Mouse (Mus musculus) heart, embryonic 15.5 days (tissue): ENCODE results near the gene Adgrl3. TPM values are rescaled to one million over a fixed set of nuclear protein-coding genes. Genes with fewer than 3 reads are reported as not detected.

ENCODE experiments used
- ATAC-seq: fragments of 200-750 bp; cut with Nextera tagmentation; replicated peaks from 2 replicates; pipeline ENCODE4 v1.8.0; 2017; ENCODE audit warnings: low read depth, moderate TSS enrichment; ENCODE audit not compliant: insufficient number of reproducible peaks, insufficient read depth, low FRiP score
- H3K27ac ChIP-seq: fragments of 300-500 bp; sonication (generic); 2 replicates; pipeline ENCODE4 v1.5.1; 2015; ENCODE audit warnings: mild to moderate bottlenecking, inconsistent platforms
- H3K27me3 ChIP-seq: fragments of 300-500 bp; sonication (generic); 2 replicates; pipeline ENCODE4 v1.6.1; 2015; ENCODE audit warnings: inconsistent platforms
- H3K36me3 ChIP-seq: fragments of 300-500 bp; sonication (generic); 2 replicates; pipeline ENCODE4 v1.6.1; 2015; ENCODE audit warnings: mild to moderate bottlenecking, inconsistent platforms
- H3K4me1 ChIP-seq: fragments of 300-500 bp; sonication (generic); replicated peaks from 2 replicates; pipeline ENCODE4 v1.6.1; 2015; ENCODE audit warnings: inconsistent platforms
- H3K4me2 ChIP-seq: fragments of 300-500 bp; sonication (generic); 2 replicates; pipeline ENCODE4 v1.6.1; 2015; ENCODE audit warnings: inconsistent platforms, mild to moderate bottlenecking, moderate library complexity
- H3K4me3 ChIP-seq: fragments of 300-500 bp; sonication (generic); 2 replicates; pipeline ENCODE4 v1.5.1; 2015; ENCODE audit warnings: mild to moderate bottlenecking, inconsistent platforms
- H3K9ac ChIP-seq: fragments of 300-500 bp; sonication (generic); 2 replicates; pipeline ENCODE4 v1.6.1; 2015; ENCODE audit warnings: mild to moderate bottlenecking, inconsistent platforms
- H3K9me3 ChIP-seq: fragments of 300-500 bp; sonication (generic); replicated peaks from 2 replicates; pipeline ENCODE4 v1.6.1; 2016; ENCODE audit warnings: inconsistent platforms
- WGBS: fragments of 180-500 bp; shearing (Covaris S2); methylation state at CpG from one replicate; pipeline ENCODE4 v1.1.7; 2015; ENCODE audit warnings: mixed read lengths; 5-methylcytosine and 5-hydroxymethylcytosine counted together
- polyA plus RNA-seq: library from polyadenylated mRNA; unstranded; fragments of >200 nt; fragmentation: Nextera tagmentation; extraction: Ambion mirVana; gene quantifications from 2 replicates; pipeline ENCODE4 v1.2.1, GENCODE M21; 2015

The Adgrl3 gene
- polyA plus RNA-seq, 1 experiment from 2014 or later: 5.4 TPM

DNA sequence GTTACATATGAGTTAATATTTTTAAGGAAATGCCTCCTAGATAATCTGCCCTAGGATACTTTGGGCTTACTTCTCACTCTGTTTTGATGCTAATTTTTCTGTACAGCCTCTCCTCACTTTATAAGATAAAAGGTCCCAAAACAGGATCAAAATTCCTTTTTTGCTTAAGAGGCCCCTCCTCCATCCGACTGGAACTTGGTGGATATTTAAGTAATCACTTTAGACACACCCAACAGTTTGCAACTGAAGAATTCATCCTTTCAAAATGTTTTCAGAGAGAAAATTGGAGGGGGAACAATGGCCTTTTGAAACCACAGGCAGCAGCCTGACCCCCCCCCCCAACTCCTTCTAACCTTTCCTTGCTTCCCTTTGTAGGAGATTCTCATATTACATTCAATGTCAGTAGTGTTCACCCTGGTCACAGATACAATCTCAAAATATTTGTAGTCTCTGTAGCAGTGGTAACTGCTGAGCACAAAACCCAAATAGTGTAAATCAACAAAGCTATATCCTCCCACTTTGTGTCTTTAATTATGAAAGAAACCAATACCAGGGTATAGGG is 385.7 kb downstream of the Adgrl3 start:
- ATAC-seq: no peak
- H3K9ac ChIP-seq: no peak overlapping the region
- WGBS: 56% methylated on average over 1 of the region's 1 CpGs
- H3K4me3 ChIP-seq: no peak overlapping the region
- no peaks in the 10 kb centered on the region for H3K4me1 ChIP-seq
- H3K27ac ChIP-seq: no peak overlapping the region
- no peaks in the 10 kb centered on the region for H3K27me3 ChIP-seq
- H3K4me2 ChIP-seq: no peak overlapping the region
- no peaks in the 10 kb centered on the region for H3K36me3 ChIP-seq
- no peaks in the 10 kb centered on the region for H3K9me3 ChIP-seq

DNA sequence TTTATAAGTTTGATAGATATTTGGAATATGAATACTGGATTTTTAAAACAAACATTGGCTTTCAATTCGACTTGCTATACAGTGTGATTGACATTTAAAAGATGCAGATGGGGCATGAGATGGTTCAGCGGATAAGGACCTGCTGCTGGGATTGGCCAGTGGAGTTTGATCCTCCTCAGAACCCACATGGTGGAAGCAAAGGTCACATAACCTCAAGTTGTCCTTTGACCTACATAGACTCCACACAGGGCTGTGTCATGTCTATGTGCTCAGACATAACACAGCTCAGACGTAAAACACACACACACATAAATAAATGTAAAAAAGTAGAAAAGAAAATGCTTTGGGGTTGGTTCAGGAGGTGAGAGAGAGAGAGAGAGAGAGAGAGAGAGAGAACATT is 397.4 kb downstream of the Adgrl3 start:
- Histone ChIP-seq H3K36me3 (no peaks in the 10 kb centered on the region), H3K27ac (no peak overlapping the region), H3K4me3 (no peak overlapping the region), H3K9ac (no peak overlapping the region), H3K27me3 (no peaks in the 10 kb centered on the region), H3K9me3 (no peaks in the 10 kb centered on the region), H3K4me2 (no peak overlapping the region), H3K4me1 (no peaks in the 10 kb centered on the region)
- ATAC-seq: no peak
- WGBS: 73% methylated on average over 3 of the region's 3 CpGs

DNA sequence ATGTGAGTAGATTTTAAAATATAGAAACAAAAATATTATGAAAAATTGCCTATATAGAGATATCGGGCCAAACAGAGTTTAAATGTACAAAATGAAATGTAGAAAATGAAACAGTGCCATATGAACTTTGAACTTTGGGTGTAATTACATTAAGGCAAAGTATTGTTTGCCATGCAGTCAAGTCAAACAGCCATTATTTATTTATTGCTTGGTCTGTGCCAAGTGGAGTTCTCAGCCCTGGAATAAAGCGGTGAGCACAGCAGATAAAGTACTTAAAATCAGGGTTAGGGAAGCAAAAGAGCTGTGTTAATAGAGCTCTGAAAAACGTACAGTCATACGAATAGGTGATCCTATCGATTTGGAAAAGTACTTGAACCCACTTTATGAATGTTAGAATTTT is 407.5 kb downstream of the Adgrl3 start:
- no peaks in the 10 kb centered on the region for H3K4me1 ChIP-seq
- no peaks in the 10 kb centered on the region for H3K36me3 ChIP-seq
- H3K9ac ChIP-seq: no peak overlapping the region
- no peaks in the 10 kb centered on the region for H3K9me3 ChIP-seq
- no peak for ATAC-seq
- no peak overlapping the region for H3K4me3 ChIP-seq
- no peak overlapping the region for H3K4me2 ChIP-seq
- H3K27ac ChIP-seq: no peak overlapping the region
- 76% methylated on average over 5 of the region's 5 CpGs for WGBS
- no peaks in the 10 kb centered on the region for H3K27me3 ChIP-seq

DNA sequence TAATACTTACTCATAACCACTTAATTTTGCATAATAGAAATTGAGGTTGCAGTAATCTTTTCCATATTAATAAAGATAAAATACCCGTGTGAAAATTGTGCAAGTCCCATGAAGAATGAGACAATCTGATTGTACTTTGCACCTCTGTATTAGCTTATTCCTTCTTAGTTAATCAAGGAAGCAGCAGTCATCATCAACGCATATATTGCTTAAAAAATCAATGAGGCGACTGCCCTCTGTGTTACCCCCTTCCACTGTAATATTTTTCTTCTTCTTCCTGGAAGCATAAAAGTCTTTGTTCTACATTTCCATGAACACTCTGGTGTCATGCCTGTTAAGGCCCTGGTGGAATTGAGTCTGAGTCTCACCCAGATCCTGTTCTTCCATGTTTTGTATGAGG is 416.4 kb downstream of the Adgrl3 start:
- Histone ChIP-seq H3K4me3 (no peak overlapping the region), H3K9me3 (no peaks in the 10 kb centered on the region; the same call in 1 of the 2 replicates), H3K9ac (no peak overlapping the region), H3K4me2 (no peak overlapping the region), H3K27me3 (no peaks in the 10 kb centered on the region), H3K4me1 (no peaks in the 10 kb centered on the region), H3K36me3 (no peaks in the 10 kb centered on the region), H3K27ac (no peak overlapping the region)
- WGBS: 86% methylated on average over 3 of the region's 3 CpGs
- ATAC-seq: no peak

DNA sequence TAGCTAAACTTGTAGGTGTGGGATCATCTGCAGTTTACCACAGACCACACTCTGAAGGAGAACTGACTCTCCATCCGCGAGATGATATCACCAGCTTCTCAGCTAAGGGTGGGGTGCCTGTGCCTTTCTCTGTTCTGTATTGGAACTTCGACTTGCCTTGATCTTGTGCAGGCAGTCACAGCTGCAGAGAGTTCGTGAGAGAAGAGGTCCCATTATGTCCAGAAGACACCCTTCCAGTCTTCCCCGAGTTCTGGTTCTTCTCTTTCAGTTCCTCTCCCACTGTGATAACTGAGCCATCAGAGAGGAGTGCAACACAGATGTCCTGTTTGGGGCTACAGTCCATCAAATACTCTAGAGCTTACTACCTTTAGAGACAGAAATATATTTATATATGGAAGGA is 422.2 kb downstream of the Adgrl3 start:
- no peaks in the 10 kb centered on the region for H3K27me3 ChIP-seq
- WGBS: 59% methylated on average over 5 of the region's 5 CpGs

DNA sequence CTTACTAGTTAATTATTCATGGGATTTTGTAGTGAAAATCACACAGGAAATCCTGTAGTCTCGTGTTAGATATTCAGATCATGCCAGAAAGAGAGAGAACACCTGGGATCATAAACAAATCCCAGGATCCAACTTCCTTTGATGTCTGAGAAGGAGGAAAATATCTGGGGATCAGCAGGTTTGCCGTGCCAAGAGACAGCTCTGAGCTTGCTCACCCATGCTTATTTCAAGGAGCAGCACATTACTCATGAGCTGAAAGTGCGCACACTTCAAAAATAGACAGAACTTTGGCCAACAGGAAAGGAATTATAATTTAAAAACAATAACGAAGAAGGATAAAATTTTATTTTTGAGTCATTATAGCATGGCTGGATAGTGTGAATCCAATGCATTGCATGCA is 446.0 kb downstream of the Adgrl3 start:
- Histone ChIP-seq H3K9me3 (no peaks in the 10 kb centered on the region), H3K27ac (no peak overlapping the region), H3K4me1 (no peaks in the 10 kb centered on the region), H3K27me3 (no peaks in the 10 kb centered on the region), H3K36me3 (no peaks in the 10 kb centered on the region), H3K4me2 (no peak overlapping the region), H3K9ac (no peak overlapping the region), H3K4me3 (no peak overlapping the region)
- WGBS: 67% methylated on average over 4 of the region's 4 CpGs
- ATAC-seq: no peak

More for the DNA sequence above, 422.2 kb downstream of the Adgrl3 start:
- no peak overlapping the region for H3K9ac ChIP-seq
- no peaks in the 10 kb centered on the region for H3K4me1 ChIP-seq
- no peak overlapping the region for H3K4me3 ChIP-seq
- no peaks in the 10 kb centered on the region; the same call in 1 of the 2 replicates for H3K9me3 ChIP-seq
- H3K4me2 ChIP-seq: no peak overlapping the region
- ATAC-seq: no peak
- no peak overlapping the region for H3K27ac ChIP-seq
- H3K36me3 ChIP-seq: no peaks in the 10 kb centered on the region

DNA sequence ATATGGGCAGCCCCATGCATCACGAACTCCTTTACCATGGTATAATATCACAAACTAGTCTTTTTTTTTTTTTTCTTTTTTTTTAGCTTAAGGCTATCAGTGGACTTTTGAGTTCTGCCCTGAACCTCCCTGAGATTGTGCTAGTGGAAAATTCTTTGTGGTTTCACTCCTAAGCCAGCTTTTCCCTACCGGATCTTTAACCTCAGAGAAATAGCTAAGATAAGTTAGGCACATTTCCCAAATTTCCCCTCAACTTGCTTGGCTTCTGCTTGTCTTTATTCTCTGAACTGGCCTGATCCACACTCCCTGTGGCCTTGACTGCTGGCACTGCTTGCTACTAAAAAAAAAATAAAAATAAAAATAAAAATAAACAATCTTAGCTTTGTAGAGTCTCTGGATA is 454.7 kb downstream of the Adgrl3 start:
- no peak for ATAC-seq
- Histone ChIP-seq H3K4me3 (no peak overlapping the region), H3K36me3 (no peaks in the 10 kb centered on the region), H3K9ac (no peak overlapping the region), H3K27ac (no peak overlapping the region), H3K27me3 (no peaks in the 10 kb centered on the region), H3K4me2 (no peak overlapping the region), H3K4me1 (no peaks in the 10 kb centered on the region), H3K9me3 (no peaks in the 10 kb centered on the region)
- 51% methylated on average over 2 of the region's 2 CpGs for WGBS

DNA sequence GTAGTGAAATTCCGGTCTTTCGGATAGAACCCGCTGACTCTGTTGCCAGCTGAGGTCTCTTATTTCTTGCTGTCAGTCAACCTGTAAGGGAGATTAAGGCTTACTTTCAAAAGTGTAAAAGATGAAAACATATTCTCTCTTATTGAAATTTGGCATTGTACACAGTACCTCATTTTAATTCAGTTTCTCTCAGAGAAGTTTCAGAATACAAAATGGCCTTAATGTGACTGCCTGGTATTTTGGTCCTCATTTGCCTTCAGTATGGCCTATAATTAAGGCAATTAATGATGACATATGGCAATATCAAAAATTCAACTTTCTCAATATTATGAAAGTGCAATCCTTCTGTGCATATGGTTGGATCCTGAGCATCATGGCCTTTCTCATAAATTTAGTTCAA is 455.5 kb downstream of the Adgrl3 start:
- Histone ChIP-seq H3K27ac (no peak overlapping the region), H3K9ac (no peak overlapping the region), H3K4me1 (no peaks in the 10 kb centered on the region), H3K4me3 (no peak overlapping the region), H3K27me3 (no peaks in the 10 kb centered on the region), H3K4me2 (no peak overlapping the region), H3K36me3 (no peaks in the 10 kb centered on the region), H3K9me3 (no peaks in the 10 kb centered on the region)
- ATAC-seq: no peak
- 70% methylated on average over 3 of the region's 3 CpGs for WGBS

DNA sequence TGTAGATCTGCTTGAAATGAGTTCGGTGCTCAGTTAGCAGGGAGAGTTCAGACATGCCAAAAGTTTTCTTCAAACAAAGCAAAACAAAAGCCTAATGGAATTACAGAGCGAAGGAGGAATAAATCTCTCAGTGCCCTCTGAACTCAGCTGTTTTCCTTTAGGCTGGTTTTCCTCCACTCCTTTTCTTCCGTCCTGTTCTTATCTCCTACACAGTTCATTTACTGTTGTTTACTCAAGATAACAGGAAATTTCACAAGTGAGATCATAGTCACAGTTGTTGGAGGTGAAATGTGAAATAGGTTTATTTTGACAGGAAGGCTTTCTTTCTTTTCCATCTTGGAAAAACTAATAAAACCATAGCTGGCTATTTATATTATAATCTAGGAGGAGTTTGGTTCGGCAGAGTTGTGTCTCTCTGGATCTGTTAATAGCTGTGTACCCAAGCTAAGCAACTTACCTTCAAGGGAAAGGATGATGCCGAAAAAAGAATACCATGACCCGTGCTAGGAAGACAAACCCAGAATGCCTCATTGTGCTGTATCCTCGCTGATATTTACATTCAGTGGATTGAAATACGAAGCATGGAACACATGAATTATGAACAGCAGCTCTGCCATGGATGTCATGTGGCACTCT is 456.2 kb downstream of the Adgrl3 start:
- WGBS: 43% methylated on average over 8 of the region's 8 CpGs
- Histone ChIP-seq H3K4me3 (no peak overlapping the region), H3K27ac (no peak overlapping the region), H3K36me3 (no peaks in the 10 kb centered on the region), H3K4me1 (no peaks in the 10 kb centered on the region), H3K9ac (no peak overlapping the region), H3K4me2 (no peak overlapping the region), H3K9me3 (no peaks in the 10 kb centered on the region), H3K27me3 (no peaks in the 10 kb centered on the region)
- ATAC-seq: no peak

DNA sequence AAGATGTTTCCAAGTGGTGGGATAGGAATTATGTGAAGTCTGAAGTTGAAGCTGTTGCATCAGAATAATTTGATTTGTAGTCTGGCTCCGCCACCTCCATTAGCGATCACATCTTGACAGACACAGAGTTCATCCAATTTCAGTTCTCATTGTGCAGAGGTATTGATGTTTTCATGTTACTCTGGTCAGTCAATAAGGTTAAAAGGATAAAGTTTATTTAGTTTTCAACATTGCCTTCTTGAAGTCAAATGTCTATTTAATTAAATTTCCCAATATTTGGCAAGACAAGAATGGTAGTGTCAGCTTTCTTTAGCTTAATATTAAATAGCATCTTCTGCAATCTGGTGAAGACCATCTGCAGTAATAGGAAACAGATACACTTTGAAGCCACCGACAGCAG is 461.0 kb downstream of the Adgrl3 start:
- no peak overlapping the region for H3K4me3 ChIP-seq
- no peak overlapping the region for H3K27ac ChIP-seq
- no peaks in the 10 kb centered on the region for H3K27me3 ChIP-seq
- no peak overlapping the region for H3K9ac ChIP-seq
- no peak for ATAC-seq
- H3K4me1 ChIP-seq: no peaks in the 10 kb centered on the region
- H3K36me3 ChIP-seq: no peaks in the 10 kb centered on the region
- H3K9me3 ChIP-seq: no peaks in the 10 kb centered on the region
- 80% methylated on average over 3 of the region's 3 CpGs for WGBS
- H3K4me2 ChIP-seq: no peak overlapping the region

DNA sequence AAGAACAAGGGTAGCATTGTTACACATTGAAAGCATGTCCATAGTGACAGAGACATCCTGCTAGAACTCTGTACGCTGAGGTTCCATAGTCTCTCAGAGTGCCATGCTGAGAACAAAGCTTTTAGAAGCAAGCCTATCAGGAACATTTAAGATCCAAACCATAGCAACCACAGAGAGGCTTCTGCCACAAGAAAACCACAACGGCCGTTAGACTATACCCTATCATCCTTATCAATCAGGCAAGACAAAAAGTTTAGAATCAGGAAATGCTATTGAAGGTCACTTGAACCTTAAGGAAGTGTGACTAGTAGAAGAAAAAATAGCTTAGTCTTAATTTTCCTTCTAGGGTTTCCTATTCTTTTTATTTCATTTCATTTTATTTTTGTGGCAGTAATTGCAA is 464.0 kb downstream of the Adgrl3 start:
- Histone ChIP-seq H3K36me3 (no peaks in the 10 kb centered on the region), H3K9me3 (no peaks in the 10 kb centered on the region), H3K4me2 (no peak overlapping the region), H3K9ac (no peak overlapping the region), H3K4me3 (no peak overlapping the region), H3K27me3 (no peaks in the 10 kb centered on the region), H3K4me1 (no peaks in the 10 kb centered on the region), H3K27ac (no peak overlapping the region)
- ATAC-seq: no peak
- 49% methylated on average over 3 of the region's 3 CpGs for WGBS

DNA sequence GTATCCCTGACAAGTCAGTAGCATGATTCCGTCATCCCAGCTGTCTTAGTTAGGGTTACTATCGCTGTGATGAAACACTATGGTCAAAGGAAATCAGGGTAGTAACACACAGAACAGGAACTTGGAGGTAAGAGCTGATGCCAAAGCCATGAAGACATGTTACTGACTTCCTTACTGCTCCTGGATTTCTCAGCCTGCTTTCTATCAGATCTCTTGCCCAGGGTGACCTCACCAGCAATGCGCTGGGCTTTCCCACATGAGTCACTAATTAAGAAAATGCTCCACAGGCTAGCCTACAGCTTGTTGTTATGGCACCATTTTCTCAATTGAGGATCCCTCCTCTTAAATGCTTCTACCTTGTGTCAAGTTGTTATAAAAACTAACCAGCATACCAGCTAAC is 481.1 kb downstream of the Adgrl3 start:
- 78% methylated on average over 3 of the region's 3 CpGs for WGBS
- no peak for ATAC-seq
- H3K9ac ChIP-seq: no peak overlapping the region
- no peaks in the 10 kb centered on the region for H3K27me3 ChIP-seq
- H3K4me1 ChIP-seq: no peaks in the 10 kb centered on the region
- H3K9me3 ChIP-seq: no peaks in the 10 kb centered on the region
- no peaks in the 10 kb centered on the region for H3K36me3 ChIP-seq
- no peak overlapping the region for H3K27ac ChIP-seq
- no peak overlapping the region for H3K4me2 ChIP-seq
- H3K4me3 ChIP-seq: no peak overlapping the region
